Mouse (Mus musculus) limb, embryonic 11.5 days (tissue): ENCODE measurements around the gene Elp4. TPM values are rescaled to one million over a fixed set of nuclear protein-coding genes. Genes with fewer than 3 reads are reported as not detected.

Experiments used
- ATAC-seq: fragments of 200-750 bp; cut with Nextera tagmentation; 2 replicates; pipeline ENCODE4 v1.8.0; 2017; ENCODE audit warnings: low read depth; ENCODE audit not compliant: insufficient number of reproducible peaks, low FRiP score, low TSS enrichment
- DNase-seq: peaks from one replicate; pipeline ENCODE4 v3.0.0-alpha.2; 2015; ENCODE audit warnings: low spot score
- H3K27ac ChIP-seq: fragments of 300-500 bp; sonication (generic); replicated peaks from 2 replicates; pipeline ENCODE4 v1.5.1; 2014; ENCODE audit warnings: low read depth, mild to moderate bottlenecking, low read length
- H3K27me3 ChIP-seq: fragments of 300-500 bp; sonication (generic); 2 replicates; pipeline ENCODE4 v1.6.1; 2014; ENCODE audit warnings: mild to moderate bottlenecking, low read length, mixed read lengths; ENCODE audit not compliant: control insufficient read depth, insufficient read depth
- H3K36me3 ChIP-seq: fragments of 300-500 bp; sonication (generic); 2 replicates; pipeline ENCODE4 v1.6.1; 2014; ENCODE audit warnings: mild to moderate bottlenecking, low read length, moderate library complexity, mixed read lengths; ENCODE audit not compliant: control insufficient read depth, insufficient read depth
- H3K4me1 ChIP-seq: fragments of 300-500 bp; sonication (generic); 2 replicates; pipeline ENCODE4 v1.6.1; 2014; ENCODE audit warnings: low read length, mixed read lengths; ENCODE audit not compliant: control insufficient read depth, insufficient read depth
- H3K4me2 ChIP-seq: fragments of 300-500 bp; sonication (generic); 2 replicates; pipeline ENCODE4 v1.6.1; 2014; ENCODE audit warnings: low read depth, mild to moderate bottlenecking, moderate library complexity; ENCODE audit not compliant: severe bottlenecking
- H3K4me3 ChIP-seq: fragments of 300-500 bp; sonication (generic); 2 replicates; pipeline ENCODE4 v1.5.1; 2014; ENCODE audit warnings: low read depth, low read length
- H3K9ac ChIP-seq: fragments of 300-500 bp; sonication (generic); 2 replicates; pipeline ENCODE4 v1.6.1; 2014; ENCODE audit warnings: mild to moderate bottlenecking, low read length
- H3K9me3 ChIP-seq: fragments of 300-500 bp; sonication (generic); 2 replicates; pipeline ENCODE4 v1.6.1; 2016; ENCODE audit warnings: low read length; ENCODE audit not compliant: control insufficient read depth
- WGBS: fragments of 180-500 bp; shearing (Covaris S2); extraction: QIAGEN DNeasy Blood & Tissue Kit; methylation state at CpG from one replicate; pipeline ENCODE4 v1.1.7; 2014; 5-methylcytosine and 5-hydroxymethylcytosine counted together
- polyA plus RNA-seq: library from polyadenylated mRNA; unstranded; fragments of >200 nt; fragmentation: Nextera tagmentation; extraction: Ambion mirVana; gene quantifications from 2 replicates; pipeline ENCODE4 v1.2.1, GENCODE M21; 2014

The Elp4 gene
- polyA plus RNA-seq, 1 experiment from 2014 or later: 48.4 TPM

- Histone ChIP-seq H3K4me2 (no peak overlapping the region), H3K36me3 (no peaks in the 10 kb centered on the region), H3K4me1 (0 out of 2 replicates have a peak, but pooled peaks cover 3% of the 10 kb centered on the region), H3K27me3 (peaks cover 96% of the 10 kb centered on the region), H3K4me3 (no peak overlapping the region), H3K9me3 (no peaks in the 10 kb centered on the region), H3K9ac (no peak overlapping the region), H3K27ac (no peak overlapping the region)
- no peak for DNase-seq
- under 1% methylated on average over 6 of the region's 6 CpGs for WGBS
- no peak for ATAC-seq
These were observed 238.0 kb downstream of the Elp4 start for GRCm38 (mm10) chr2:105666331-105666730.

GRCm38 (mm10) chr2:105665491-105666250, 238.7 kb downstream of the Elp4 start:
- Histone ChIP-seq H3K27ac (no peak overlapping the region), H3K4me3 (no peak overlapping the region), H3K4me1 (0 out of 2 replicates have a peak, but pooled peaks cover 6% of the 10 kb centered on the region), H3K36me3 (no peaks in the 10 kb centered on the region), H3K9me3 (no peaks in the 10 kb centered on the region), H3K4me2 (no peak overlapping the region), H3K9ac (no peak overlapping the region), H3K27me3 (peaks cover 96% of the 10 kb centered on the region)
- ATAC-seq (no peak), DNase-seq (no peak)
- 10% methylated on average over 5 of the region's 5 CpGs for WGBS

GRCm38 (mm10) chr2:105664996-105665395, 239.4 kb downstream of the Elp4 start:
- no peak overlapping the region for H3K27ac ChIP-seq
- peaks cover 93% of the 10 kb centered on the region for H3K27me3 ChIP-seq
- no peak for ATAC-seq
- H3K9me3 ChIP-seq: no peaks in the 10 kb centered on the region
- 0 out of 2 replicates have a peak, but pooled peaks cover 6% of the 10 kb centered on the region for H3K4me1 ChIP-seq
- 8% methylated on average over 5 of the region's 5 CpGs for WGBS
- no peak overlapping the region for H3K4me2 ChIP-seq
- no peaks in the 10 kb centered on the region for H3K36me3 ChIP-seq
- no peak overlapping the region for H3K9ac ChIP-seq
- H3K4me3 ChIP-seq: no peak overlapping the region
- no peak for DNase-seq

GRCm38 (mm10) chr2:105663101-105663511, 241.3 kb downstream of the Elp4 start:
- WGBS: 2% methylated on average over 10 of the region's 10 CpGs
- Histone ChIP-seq H3K9ac (no peak overlapping the region), H3K9me3 (no peaks in the 10 kb centered on the region), H3K4me1 (0 out of 2 replicates have a peak, but pooled peaks cover 3% of the 10 kb centered on the region), H3K36me3 (no peaks in the 10 kb centered on the region), H3K4me2 (no peak overlapping the region), H3K27ac (no peak overlapping the region), H3K27me3 (peaks cover 91% of the 10 kb centered on the region), H3K4me3 (no peak overlapping the region)
- DNase-seq (no peak), ATAC-seq (no peak)

GRCm38 (mm10) chr2:105662606-105663005, 241.8 kb downstream of the Elp4 start:
- no peaks in the 10 kb centered on the region for H3K9me3 ChIP-seq
- no peak overlapping the region for H3K4me3 ChIP-seq
- no peak for DNase-seq
- 6% methylated on average over 7 of the region's 7 CpGs for WGBS
- peaks cover 86% of the 10 kb centered on the region for H3K27me3 ChIP-seq
- H3K36me3 ChIP-seq: no peaks in the 10 kb centered on the region
- H3K4me2 ChIP-seq: no peak overlapping the region
- H3K9ac ChIP-seq: no peak overlapping the region
- H3K4me1 ChIP-seq: 0 out of 2 replicates have a peak, but pooled peaks cover 3% of the 10 kb centered on the region
- ATAC-seq: no peak
- no peak overlapping the region for H3K27ac ChIP-seq

GRCm38 (mm10) chr2:105662121-105662520, 242.2 kb downstream of the Elp4 start:
- H3K9ac ChIP-seq: no peak overlapping the region
- no peak for ATAC-seq
- H3K9me3 ChIP-seq: no peaks in the 10 kb centered on the region
- H3K4me2 ChIP-seq: no peak overlapping the region
- no peak overlapping the region for H3K27ac ChIP-seq
- H3K36me3 ChIP-seq: no peaks in the 10 kb centered on the region
- peaks cover 86% of the 10 kb centered on the region for H3K27me3 ChIP-seq
- H3K4me1 ChIP-seq: 0 out of 2 replicates have a peak, but pooled peaks cover 3% of the 10 kb centered on the region
- no peak for DNase-seq
- 3% methylated on average over 16 of the region's 16 CpGs for WGBS
- H3K4me3 ChIP-seq: no peak overlapping the region

GRCm38 (mm10) chr2:105661623-105662066, 242.7 kb downstream of the Elp4 start:
- Histone ChIP-seq H3K36me3 (no peaks in the 10 kb centered on the region), H3K4me1 (0 out of 2 replicates have a peak, but pooled peaks cover 3% of the 10 kb centered on the region), H3K9ac (no peak overlapping the region), H3K27me3 (peaks cover 85% of the 10 kb centered on the region), H3K4me3 (no peak overlapping the region), H3K27ac (no peak overlapping the region), H3K9me3 (no peaks in the 10 kb centered on the region), H3K4me2 (no peak overlapping the region)
- DNase-seq (peak; percentile 52), ATAC-seq (no peak)
- 2% methylated on average over 18 of the region's 18 CpGs for WGBS

- H3K36me3 ChIP-seq: no peaks in the 10 kb centered on the region
- H3K27me3 ChIP-seq: peaks cover 84% of the 10 kb centered on the region
- H3K4me1 ChIP-seq: 0 out of 2 replicates have a peak, but pooled peaks cover 3% of the 10 kb centered on the region
- H3K4me3 ChIP-seq: no peak overlapping the region
- ATAC-seq: no peak
- H3K9me3 ChIP-seq: no peaks in the 10 kb centered on the region
- peak; percentile 58 for DNase-seq
- H3K4me2 ChIP-seq: no peak overlapping the region
- 1% methylated on average over 26 of the region's 26 CpGs for WGBS
- no peak overlapping the region for H3K9ac ChIP-seq
- no peak overlapping the region for H3K27ac ChIP-seq
These were observed 243.3 kb downstream of the Elp4 start for GRCm38 (mm10) chr2:105660874-105661622.
